Mouse (Mus musculus) kidney, postnatal 10 days (tissue): ENCODE measurements around the gene Atad3a.
"Not testable (repeated sequence)": the region's sequence is repeated elsewhere in the genome, so short reads cannot be mapped to it uniquely, and the experiment has no call there.

Experiments used
- DNase-seq: peaks from one replicate; pipeline ENCODE4 v3.0.0; 2021; ENCODE audit warnings: mixed read lengths

The Atad3a gene

DNA sequence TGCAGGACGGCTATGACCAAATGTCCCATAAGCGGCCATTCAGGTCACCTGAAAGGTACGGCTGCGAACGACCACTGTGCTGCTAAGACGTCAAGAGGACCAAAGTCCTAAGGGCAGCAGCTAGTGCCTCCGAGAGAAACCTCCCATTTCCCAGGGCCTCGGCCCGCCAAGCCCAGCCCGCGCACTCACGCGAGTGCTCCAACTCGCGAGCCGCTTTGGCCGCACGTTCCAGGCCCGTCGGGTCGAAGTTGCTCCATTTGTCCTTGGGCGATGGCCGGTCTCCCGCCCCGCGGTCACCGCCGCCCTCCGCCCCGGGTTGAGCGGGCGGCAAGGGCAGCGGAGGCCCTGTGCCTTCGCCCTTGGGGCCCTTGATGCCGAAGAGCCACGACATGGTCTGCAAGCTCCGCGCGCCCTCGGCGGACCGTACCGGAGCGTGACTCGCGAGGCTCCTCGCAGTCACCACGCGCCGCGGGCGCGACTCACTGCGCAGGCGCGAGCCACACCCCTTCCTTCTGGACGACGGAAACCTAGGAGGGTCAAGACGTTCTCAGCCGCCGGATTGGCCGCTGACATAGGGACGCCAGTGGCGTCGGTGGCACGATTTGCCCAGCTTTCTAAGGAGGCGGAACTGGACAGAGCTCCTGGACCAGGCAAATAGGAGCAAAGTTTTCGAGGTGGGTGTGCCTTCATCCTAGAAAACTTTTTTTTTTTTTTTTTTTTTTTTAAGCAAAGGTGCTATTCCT is at the start of gene Atad3a:
TSS of gene Atad3a (minus strand) at position 481 of the 743 bp plus-strand sequence.
- peak; percentile 97 for DNase-seq

DNA sequence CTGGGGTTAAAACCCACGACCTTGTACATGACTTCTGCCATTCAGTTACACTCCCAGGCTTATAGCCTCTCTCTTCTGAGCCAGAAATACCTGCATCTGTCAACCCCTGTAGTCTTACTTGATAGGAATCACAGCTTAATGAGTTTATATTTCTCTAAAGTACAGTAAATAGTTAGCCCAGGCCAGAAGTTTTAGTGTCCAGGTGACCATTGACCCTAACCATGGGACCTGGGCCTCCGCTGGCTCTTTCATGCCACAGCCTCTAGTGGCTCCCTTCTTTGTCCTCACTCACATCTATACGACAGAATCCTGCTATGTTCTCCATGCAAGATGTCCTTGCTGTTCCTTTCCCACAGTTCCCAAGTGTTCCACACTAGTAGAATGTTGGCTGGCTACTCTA is 46.9 kb upstream of the Atad3a start:
- no peak for DNase-seq

DNA sequence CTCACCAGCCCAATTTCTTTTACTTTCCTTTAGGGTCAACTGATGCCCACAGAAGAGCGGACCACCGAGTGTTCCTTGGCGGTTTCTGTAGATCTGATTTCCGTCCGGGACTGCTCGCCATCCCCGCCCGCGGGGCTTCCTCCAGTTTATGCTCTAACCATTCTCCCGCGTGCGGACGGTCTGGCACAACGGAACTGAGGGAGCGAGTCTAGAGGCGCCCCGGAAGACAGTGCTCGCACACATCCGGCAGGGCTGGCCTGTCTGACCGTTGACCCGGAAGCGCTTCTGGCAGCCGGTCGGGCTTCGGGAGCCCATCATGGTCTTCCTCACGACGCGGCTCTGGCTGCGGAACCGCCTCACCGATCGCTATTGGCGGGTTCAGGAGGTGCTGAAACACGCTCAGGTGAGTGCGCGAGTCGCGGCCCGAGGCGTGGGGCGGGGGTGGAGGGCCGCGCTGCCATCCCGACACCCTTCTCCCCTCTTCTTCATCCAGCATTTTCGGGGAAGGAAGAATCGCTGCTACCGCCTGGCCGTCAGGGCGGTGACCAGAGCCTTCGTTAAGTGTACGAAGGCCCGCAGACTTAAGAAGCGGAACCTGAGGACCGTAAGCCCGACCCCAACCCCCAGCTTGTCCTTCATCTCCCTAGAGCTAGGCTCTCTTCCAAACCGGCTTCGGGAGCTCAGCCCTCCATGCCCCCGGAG is 42.6 kb upstream of the Atad3a start:
- DNase-seq = peak; percentile 98

DNA sequence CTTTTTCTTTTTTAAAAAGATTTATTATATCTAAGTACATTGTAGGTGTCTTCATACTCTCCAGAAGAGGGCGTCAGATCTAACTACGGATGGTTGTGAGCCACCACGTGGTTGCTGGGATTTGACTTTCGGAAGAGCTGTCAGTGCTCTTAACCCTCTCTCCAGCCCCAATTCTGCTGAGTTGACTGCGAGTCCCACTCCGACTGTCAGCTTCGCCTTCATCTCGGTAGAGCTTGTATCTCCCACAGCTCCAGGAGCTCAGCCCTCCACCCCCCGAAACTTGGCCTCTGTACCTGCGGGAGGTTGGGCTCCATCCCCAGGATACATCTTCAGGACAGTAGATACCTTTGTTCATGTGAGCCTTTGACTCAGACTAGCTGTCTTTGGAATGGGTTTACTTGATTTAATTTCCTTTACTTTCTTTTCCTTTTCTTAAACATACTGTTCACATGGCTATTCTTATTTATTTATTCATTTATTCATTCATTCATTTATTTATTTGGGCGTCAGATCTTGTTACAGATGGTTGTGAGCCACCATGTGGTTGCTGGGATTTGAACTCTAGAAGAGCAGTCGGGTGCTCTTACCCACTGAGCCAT is 41.9 kb upstream of the Atad3a start, which contains the start of gene Mrpl20:
TSS of gene Mrpl20 (plus strand) at position 138 of the 599 bp plus-strand sequence.
- DNase-seq = no peak

DNA sequence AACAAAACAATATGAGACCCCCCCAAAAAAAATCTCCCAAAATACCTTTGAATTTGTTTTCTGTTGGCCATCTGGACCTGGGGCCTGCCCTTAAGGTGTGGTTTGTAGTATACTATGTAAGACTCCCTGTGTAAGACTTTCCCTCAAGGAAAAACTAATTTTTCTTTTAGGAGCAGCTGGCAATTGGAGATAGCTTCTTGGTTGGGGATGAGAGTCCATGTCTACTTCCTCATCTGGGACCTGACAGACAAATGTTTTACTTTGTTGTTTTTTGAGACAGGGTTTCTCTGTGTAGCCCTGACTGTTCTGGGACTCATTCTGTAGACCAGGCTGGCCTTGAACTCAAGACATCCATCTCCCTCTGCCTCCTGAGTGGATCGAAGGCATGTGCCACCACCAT is 41.2 kb upstream of the Atad3a start:
- no peak for DNase-seq

DNA sequence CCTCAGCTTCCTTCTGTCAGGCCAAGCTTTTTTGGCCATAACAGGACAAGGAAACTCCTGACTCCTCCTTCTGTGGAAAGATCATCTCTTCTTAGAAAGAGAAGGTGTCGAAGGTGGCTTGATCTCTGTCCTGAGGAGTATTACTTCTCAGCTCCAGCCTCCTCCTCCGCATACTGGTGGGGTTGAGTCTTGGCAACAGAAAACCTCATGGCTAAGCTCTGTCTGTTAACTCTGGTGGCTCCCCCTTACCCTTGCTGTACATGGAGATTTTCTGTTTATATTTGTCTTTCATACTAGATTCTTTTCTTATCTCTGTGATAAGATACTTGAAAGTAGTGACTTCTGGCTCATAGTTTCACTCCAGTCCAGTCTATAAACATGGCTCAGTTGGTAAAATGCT is 32.8 kb upstream of the Atad3a start:
- no peak for DNase-seq

DNA sequence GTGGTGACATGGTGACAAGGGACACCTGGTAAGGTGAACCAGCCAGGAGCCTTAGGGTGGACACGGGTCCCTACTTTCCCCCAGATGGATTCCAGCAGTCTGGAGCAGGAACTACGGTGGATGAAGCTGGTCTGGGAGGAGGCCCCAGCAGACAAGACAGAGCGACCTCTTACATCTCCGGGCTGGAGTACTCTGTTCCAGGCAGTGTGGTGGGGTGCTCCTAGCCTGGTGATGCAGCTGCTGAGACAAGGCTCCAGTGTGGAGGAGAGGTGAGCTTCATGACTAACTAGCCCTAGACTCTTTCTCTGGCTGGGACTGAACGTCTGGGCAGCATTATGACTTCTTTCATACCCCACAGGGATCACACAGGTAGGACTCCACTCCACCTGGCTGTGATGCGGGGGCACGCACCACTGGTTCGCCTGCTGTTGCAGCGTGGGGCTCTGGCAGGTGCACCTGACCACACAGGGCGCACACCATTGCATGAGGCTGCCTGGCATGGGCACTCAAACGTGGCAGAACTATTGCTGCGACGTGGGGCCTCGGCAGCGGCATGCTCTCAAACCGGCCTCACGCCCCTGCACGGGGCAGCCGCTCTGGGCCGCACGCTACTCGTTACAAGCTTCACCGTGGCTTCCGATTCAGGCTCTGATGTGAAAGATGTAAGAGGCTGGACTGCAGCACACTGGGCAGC is 30.5 kb upstream of the Atad3a start:
- peak; percentile 39 for DNase-seq

DNA sequence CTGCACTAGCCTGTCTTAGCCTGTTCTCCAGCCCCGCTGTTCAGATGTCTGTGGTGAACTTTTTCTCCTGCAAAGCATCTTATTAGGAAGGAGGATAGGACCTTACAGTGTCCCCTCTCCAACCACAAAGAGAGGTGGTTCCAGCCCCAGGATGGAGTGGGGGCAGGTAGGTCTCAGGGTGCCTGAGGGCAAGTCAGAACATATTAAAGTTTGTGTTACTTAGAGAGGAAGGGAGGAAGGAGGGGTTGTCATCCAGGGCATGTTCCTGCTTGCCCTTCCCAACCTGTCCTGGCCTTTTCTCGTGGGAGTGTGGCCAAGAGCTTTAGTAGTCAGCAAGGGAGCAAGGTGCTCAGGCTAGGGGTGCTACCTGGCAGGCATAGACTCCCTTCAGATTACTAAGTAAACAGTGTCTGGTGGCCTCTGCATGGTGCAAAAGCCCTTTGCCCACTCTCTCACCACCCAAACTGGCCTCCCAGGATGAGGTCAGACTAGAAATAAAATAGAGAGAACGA is 29.8 kb upstream of the Atad3a start:
- peak; percentile 35 for DNase-seq

DNA sequence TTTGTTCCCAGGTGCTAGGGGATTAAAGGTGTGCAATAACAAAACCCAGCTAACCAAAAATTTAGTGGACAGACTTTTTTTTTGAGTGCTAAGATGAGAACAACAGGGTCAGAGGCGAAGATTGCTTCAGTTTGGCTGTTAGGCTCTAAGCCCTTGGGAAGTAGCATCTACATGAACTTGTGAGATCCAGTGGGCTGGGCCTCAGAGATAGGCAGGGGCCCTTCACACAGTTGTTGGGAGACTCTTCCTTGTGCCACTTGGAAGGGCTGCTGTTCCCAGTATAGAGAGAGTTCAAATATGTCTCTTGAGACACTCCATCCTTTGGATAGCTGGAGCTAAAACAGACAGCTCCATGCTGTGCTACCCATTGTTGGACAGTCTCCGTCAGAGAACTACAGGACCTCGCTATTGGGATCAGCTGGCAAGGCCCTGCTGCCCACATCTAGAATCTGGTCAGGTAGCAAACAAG is 29.2 kb upstream of the Atad3a start, which contains the start of gene Ankrd65:
TSS of gene Ankrd65 (plus strand) at position 419 of the 469 bp plus-strand sequence.
- no peak for DNase-seq

DNA sequence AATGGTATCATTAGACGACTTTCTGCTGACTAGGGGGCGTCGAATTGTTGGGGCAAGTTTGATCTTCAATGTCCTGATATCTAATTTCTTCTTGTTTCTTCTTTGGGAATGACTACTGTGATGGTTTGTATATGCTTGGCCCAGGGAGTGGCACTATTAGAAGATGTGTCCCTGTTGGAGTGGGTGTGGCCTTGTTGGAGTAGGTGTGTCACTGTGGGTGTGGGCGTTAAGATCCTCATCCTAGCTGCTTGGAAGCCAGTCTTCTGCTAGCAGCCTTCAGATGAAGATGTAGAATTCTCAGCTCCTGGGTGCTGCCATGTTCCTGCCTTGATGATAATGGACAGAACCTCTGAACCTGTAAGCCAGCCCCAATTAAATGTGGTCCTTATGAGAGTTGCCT is 27.9 kb upstream of the Atad3a start:
- not testable (repeated sequence) for DNase-seq

DNA sequence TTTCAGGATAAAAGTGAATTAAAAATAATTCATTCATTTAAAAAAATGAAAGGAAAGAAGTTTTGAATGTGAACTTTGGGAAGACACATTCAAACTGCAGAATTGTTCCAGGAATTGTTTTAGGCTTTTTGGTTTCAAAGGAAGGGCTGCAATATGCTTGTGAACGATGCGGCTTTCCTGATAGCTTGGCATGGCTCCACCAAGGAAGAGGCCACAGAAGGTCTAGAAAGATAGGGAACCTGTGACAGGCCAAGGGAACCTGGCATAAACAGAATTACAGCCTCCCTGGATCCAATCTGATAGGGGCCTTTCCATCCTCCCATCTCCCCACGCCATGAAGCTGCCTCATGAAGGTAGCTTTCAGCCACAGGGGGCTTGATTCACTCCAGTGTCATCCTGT is 27.4 kb upstream of the Atad3a start:
- no peak for DNase-seq

DNA sequence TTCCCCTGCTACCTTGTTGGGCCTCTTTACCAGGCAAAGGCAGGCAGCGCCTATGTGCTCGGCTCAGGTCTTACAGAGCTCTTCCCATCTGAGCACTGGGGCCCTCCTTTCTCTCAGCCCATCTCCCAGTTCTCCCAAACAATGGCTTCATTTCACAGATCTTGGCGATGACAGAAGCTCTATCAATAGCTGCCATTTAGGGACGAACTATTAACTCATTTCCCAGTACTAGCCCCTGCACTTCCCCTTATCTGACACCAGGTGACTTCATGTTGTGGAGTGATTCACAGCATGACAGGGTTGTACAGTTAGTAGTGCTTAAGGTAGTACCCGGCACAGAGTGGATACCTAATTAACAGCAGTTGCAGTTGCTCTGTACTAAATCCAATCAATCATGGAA is 24.9 kb upstream of the Atad3a start, which contains the start of gene Tmem88b:
TSS of gene Tmem88b (minus strand) at position 56 of the 400 bp plus-strand sequence.
- no peak for DNase-seq

DNA sequence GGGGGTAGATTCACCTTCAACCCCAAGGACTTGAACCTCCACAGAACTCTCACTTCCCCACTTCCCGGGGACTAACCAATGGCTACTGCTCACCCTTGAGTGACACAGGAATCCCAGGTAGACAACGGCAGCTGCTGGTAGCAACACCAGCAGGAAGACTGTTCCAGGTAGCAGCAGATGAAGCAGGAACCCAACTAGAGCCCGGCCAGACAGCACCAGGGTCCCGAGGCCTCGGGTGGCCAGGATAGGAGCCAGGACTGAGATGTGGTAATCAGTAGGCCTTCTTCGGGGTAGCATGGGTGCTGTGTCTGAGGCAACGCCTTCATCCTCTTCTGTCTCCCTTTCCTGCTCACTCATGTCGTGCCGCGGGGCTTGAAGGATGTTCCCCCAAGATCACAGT is 24.4 kb upstream of the Atad3a start:
- DNase-seq = no peak

DNA sequence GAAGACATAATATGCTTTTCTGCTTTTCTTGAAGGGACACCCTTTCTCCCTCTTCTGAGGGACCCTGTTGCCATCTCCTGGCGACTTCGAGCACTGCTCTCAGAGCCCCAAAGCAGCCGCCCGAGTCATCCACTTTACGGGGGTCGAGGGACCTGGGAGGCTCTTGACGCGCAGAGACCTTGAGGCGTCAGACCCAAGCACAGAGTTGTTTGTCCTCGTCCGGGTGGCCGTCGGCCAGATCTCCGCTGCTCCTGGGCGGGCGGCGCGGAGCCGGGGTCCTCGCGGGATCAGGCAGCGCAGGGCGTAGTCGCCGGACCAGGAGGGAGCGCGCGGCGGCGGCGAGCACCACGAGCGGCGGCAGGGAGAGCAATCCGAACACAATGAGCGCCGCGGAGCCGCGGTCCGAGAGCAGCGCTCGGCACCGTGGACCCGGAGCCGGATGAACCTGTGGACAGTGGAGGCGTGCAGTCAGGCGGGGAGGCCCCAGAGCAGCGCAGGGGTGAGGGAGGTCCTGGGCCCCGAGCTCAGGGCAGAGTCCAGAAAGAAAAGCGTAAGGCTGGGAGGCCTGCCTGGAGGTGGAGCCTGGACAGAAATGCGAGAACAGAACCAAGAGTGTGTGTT is 23.3 kb upstream of the Atad3a start:
- DNase-seq = peak; percentile 89

DNA sequence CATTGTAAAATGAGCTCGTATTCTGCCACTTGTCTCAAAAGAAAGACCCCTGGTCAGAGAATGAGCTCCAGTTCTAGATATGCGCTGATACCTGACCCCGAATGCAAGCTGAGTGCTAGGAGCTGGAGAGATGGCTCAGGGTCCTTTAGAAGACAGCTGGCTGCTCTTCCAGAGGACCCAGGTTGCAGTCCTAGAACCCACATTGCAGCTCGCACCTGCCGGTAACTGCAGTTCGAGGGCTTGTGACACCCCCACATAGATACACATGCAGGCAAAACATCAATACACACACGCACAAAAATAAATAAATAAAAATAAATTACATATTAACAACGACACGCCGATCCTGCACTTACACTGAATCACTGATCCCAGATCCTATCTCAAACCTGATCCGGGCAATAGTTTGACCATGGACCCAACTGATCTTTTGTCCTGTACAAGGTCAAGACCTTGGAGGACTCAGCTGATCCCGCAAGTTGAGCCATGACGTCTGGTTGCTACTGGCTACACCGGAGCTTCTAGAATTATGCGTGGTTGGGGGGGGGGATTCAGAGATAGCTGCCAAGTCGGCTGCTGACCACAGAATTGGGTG is 22.7 kb upstream of the Atad3a start:
- DNase-seq = no peak

DNA sequence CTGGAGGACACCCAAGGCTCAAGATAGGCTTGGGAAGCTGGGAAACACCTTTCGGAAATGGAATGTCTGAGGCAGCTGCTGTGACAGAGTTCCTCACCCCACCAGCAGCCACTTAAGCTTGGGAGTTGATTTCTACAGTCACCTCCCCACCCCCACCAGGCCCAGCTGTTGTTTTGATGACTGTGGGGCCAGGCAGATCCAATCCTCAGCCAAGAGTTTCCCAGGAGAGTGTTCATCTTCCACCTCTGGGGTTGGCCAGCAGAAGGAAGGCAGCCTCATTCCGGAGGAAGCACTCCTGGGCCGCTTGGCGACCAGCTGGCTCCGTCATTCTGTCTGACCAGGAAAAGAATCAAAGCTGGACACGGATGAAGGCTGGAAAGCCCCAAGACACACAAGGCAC is 20.0 kb upstream of the Atad3a start:
- DNase-seq = peak; percentile 84

DNA sequence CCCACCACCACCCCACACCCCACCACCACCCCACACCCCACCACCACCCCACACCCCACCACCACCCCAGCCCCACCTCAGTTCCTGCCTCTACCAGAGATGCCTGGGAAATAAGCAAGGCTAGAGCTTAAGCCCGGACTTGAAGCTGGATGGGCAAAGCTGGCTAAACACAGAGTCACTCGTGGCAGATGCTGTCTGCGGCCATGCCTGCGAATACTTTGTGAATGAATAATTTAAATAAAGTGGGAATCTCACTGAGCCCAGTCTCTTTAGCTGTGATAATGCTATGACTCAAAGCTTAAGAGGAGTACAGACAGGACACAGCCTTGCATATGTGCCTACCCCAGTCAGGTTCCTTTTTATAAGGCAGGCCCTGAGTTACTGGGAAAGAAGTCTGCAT is 18.6 kb upstream of the Atad3a start:
- no peak for DNase-seq

DNA sequence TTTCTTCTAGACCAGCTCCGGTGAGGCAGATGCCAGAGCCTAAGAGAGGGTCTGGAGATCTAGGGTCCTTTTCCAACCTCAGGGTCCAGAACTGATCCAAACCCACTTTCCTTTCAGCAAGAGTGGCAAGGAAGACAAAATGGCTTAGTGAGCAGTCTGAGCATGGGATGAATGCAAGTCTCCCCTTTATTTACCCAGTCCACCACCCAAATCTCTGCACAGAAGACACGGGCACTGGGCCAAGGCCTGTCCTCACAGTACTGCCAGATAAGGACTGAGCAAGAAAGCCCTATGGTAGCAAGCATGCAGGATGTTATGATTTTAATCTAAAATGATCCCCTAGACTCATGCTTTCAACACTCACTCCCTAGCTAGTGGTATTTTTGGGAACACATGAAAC is 16.9 kb upstream of the Atad3a start:
- peak; percentile 37 for DNase-seq

DNA sequence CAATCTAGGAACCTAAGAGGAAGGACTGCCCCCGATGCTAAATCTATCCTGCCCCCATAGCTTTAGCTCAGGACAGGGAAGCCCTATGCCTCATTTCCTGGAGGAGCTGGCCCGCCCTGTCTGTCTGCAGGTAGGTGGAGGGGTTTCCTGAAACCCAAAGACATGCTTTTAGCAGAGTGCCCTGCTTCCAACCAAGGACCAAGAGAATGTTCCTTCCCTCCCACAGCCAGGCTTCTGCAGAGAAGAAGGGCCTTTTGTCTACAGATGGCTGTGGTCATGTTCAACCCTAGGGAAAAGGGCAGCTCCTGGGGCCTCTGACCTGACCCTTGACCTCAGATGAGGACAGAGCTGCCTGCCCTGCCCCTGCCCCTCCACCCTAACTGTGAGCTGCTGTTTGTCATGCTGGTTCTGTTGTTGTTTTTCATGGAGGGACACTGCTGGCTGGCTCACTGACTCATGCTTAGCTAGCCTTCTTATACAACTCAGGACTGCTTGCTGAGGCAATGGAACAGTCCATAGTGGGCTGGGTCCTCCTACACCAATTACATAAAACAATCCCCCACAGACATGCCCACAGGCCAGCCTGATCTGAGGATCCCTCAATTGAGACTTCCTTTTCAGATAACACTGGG is 15.9 kb upstream of the Atad3a start:
- DNase-seq = peak; percentile 46

DNA sequence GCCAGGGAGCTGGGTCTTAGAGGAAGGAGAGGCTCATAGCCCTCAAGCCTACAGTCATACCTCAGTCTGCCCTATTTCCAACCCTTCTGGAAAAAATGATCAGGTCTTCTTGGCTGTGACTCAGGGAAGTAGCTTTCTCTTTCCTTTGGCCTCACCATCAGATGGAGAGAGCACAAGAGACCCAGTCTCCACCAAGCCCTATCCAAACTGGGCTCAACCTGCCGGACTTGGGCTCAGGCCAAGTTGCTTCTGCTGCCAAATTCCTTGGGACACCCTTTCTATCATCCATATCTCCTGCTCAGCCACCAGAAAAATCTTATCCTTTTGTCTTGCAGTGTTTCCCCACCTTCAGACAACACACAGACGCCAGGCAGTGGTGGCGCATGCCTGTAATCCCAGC is 15.0 kb upstream of the Atad3a start:
- DNase-seq = peak; percentile 74

DNA sequence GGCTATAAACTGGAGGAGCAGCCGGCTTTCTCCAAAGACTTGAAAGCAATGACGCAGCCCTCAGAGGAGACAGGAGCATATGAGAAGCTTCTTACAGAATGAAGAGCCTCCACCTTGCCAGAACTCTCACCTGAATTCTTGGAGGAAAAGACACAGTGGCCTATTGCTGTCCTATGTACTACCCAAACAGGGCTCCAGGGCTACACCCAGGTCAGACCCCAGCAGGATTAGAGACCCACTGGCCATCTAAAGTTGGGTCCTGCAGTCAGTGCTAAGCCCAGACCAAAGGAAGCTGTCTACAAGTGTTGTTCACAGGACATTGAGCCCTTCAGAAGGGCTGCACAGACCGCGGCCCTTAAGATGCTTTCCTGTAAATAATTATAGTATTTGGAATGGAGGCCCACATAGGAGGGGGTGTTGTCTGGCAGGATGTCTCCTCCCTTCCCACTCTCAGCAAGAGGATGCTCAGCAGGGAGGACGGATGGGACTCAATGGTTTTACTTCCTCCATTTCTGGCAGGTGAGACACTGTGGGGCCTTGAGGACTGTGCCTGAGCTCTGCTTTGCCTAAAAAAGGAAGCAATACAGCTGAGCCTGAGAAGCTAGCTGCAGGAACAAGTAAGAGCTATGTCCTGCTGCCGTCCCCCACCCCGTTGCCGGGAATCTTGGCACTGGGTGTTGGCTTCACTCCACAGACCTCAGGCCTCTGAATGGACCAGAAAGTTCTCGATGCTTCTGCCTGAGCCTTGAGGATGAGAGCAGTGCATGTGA is 14.3 kb upstream of the Atad3a start:
- DNase-seq = peak; percentile 82
